Mouse (Mus musculus): Measurements from ENCODE around the gene Sipa1l3.
A peak's percentile ranks its signal among the peaks of the same experiment; 100 is the strongest.

DNA sequence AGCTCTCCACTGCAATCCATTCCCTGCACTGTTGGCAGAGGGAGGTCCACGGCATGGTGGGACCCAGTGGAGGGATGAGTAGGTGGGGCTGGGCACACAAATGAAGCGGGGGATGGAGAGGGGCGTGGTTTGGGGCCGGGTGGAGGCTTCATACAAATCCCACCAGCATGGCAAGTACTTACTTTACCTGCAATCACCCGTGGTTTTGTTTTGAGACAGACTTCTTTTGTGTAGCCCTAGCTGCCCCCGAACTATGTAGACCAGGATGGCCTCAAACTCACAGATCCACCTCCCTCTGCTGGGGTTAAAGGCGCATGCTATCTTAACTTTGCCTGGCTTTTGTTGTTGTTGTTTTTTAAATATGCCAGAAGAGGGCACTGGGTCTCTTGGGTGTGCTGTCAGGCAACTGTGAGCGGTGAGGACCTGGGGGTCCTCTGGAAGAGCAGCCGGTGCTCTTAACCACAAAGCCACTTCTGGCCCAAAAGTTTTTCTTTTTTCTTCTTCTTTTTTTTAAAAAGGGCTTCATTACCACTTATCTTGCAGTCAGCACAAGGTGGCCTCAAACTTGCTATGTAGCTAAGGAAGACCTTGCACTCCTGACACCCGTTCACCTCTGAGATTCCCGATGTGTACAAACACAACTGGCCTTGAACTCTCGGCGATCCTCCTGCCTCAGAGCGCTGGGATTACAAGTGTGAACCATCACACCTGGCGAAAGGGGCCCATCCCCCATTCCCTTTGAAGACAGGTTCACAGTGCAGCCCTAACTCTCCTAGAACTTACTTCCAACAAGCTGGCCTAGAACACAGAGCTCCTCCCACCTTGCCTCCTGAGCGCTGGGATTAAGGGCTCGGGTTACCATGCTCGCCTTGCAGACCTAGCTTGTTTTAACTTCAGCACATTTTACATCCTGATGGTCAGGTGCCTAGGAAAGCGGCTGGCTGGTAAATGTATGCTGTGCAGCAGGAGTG is 198.8 kb downstream of the Sipa1l3 start:
- TF ChIP-seq POLR2A (IDR thresholded peaks at IDR 0.05; ENCODE audit: borderline replicate concordance, insufficient read depth, low read length): no peak
- TF ChIP-seq CTCF (IDR thresholded peaks at IDR 0.05; ENCODE audit: borderline replicate concordance, insufficient read depth, low read depth, low read length): 0 out of 2 replicates have a peak, but pooled peaks have one; percentile 16
